Mouse (Mus musculus) liver, postnatal 0 days (tissue): Measurements from ENCODE around the gene Tefm. TPM values are rescaled to one million over a fixed set of nuclear protein-coding genes. Genes with fewer than 3 reads are reported as not detected.
"Not testable (repeated sequence)": the region's sequence is repeated elsewhere in the genome, so short reads cannot be mapped to it uniquely, and the experiment has no call there.

Source experiments
- ATAC-seq: fragments of 200-750 bp; cut with Nextera tagmentation; 2 replicates; pipeline ENCODE4 v1.8.0; 2017; ENCODE audit warnings: mild to moderate bottlenecking, moderate library complexity
- DNase-seq: peaks from one replicate; pipeline ENCODE4 v3.0.0-alpha.2; 2016
- H3K27ac ChIP-seq: fragments of 300-500 bp; sonication (generic); 2 replicates; pipeline ENCODE4 v1.5.1; 2014; ENCODE audit warnings: antibody characterized with exemption, moderate library complexity, mild to moderate bottlenecking, low read depth
- H3K27me3 ChIP-seq: fragments of 300-500 bp; sonication (generic); 2 replicates; pipeline ENCODE4 v1.6.1; 2014; ENCODE audit warnings: low read length, control low read depth, mixed read lengths; ENCODE audit not compliant: insufficient read depth
- H3K36me3 ChIP-seq: fragments of 300-500 bp; sonication (generic); replicated peaks from 2 replicates; pipeline ENCODE4 v1.6.1; 2014; ENCODE audit warnings: mild to moderate bottlenecking, control low read depth, low read length, moderate library complexity, mixed read lengths; ENCODE audit not compliant: insufficient read depth
- H3K4me1 ChIP-seq: fragments of 300-500 bp; sonication (generic); 2 replicates; pipeline ENCODE4 v1.6.1; 2014; ENCODE audit warnings: antibody characterized with exemption, mild to moderate bottlenecking, control low read depth; ENCODE audit not compliant: insufficient read depth
- H3K4me2 ChIP-seq: fragments of 300-500 bp; sonication (generic); 2 replicates; pipeline ENCODE4 v1.6.1; 2014; ENCODE audit warnings: low read depth, mild to moderate bottlenecking, low read length, moderate library complexity, mixed read lengths
- H3K4me3 ChIP-seq: fragments of 300-500 bp; sonication (generic); 2 replicates; pipeline ENCODE4 v1.5.1; 2014; ENCODE audit warnings: low read depth, low read length
- H3K9ac ChIP-seq: fragments of 300-500 bp; sonication (generic); replicated peaks from 2 replicates; pipeline ENCODE4 v1.6.1; 2014; ENCODE audit warnings: mild to moderate bottlenecking, moderate library complexity
- H3K9me3 ChIP-seq: fragments of 300-500 bp; sonication (generic); 2 replicates; pipeline ENCODE4 v1.6.1; 2016; ENCODE audit warnings: mild to moderate bottlenecking, control low read depth, low read length, mixed read lengths
- CTCF ChIP-seq: sonication (generic); IDR thresholded peaks from 2 replicates; pipeline ENCODE4 v1.5.1; 2016; ENCODE audit warnings: antibody characterized with exemption, low read depth
- EP300 ChIP-seq: IDR thresholded peaks from 2 replicates; pipeline ENCODE4 v1.6.1; 2016; ENCODE audit warnings: antibody characterized with exemption, low read depth, mild to moderate bottlenecking
- WGBS: fragments of 180-500 bp; shearing (Covaris S2); extraction: QIAGEN DNeasy Blood & Tissue Kit; methylation state at CpG from one replicate; pipeline ENCODE4 v1.1.7; 2014; ENCODE audit not compliant: insufficient replicate concordance; 5-methylcytosine and 5-hydroxymethylcytosine counted together
- polyA plus RNA-seq: library from polyadenylated mRNA; unstranded; fragments of >200 nt; fragmentation: Nextera tagmentation; extraction: Ambion mirVana; gene quantifications from 2 replicates; pipeline ENCODE4 v1.2.1, GENCODE M21; 2015

Tefm gene
- polyA plus RNA-seq, 1 experiment from 2014 or later: 17.1 TPM

- not testable (repeated sequence) for H3K36me3 ChIP-seq
- 40% methylated on average over 11 of the region's 12 CpGs for WGBS
Measured at GRCm38 (mm10) chr11:80183054-80183704, 41.2 kb upstream of the Tefm start.

GRCm38 (mm10) chr11:80181021-80181749, 39.2 kb upstream of the Tefm start:
- DNase-seq (no peak), ATAC-seq (no peak)
- H3K27ac ChIP-seq: no peak overlapping the region

More at GRCm38 (mm10) chr11:80183054-80183704, 41.2 kb upstream of the Tefm start:
- Histone ChIP-seq H3K4me2 (peak overlapping the region; percentile 81), H3K9ac (peak overlapping the region; percentile 98), H3K27ac (peak overlapping the region; percentile 94), H3K4me3 (peak overlapping the region; percentile 95)
- H3K4me1 ChIP-seq, H3K27me3 ChIP-seq, DNase-seq, H3K9me3 ChIP-seq: not testable (repeated sequence)
- TF ChIP-seq CTCF: peak; percentile 49
- peak; percentile 73 for ATAC-seq

GRCm38 (mm10) chr11:80178316-80178715, 36.3 kb upstream of the Tefm start:
- no peak for DNase-seq
- 81% methylated on average over 8 of the region's 8 CpGs for WGBS
- Histone ChIP-seq H3K27ac (no peak overlapping the region), H3K9ac (no peak overlapping the region), H3K9me3 (no peaks in the 10 kb centered on the region), H3K4me3 (no peak overlapping the region), H3K4me2 (no peak overlapping the region), H3K4me1 (peaks cover 4% of the 10 kb centered on the region), H3K27me3 (no peaks in the 10 kb centered on the region), H3K36me3 (0 out of 2 replicates have a peak, but pooled peaks cover 3% of the 10 kb centered on the region)
- TF ChIP-seq EP300: no peak
- no peak for ATAC-seq

More at GRCm38 (mm10) chr11:80181021-80181749, 39.2 kb upstream of the Tefm start:
- Histone ChIP-seq H3K9me3 (no peaks in the 10 kb centered on the region), H3K27me3 (no peaks in the 10 kb centered on the region), H3K36me3 (0 out of 2 replicates have a peak, but pooled peaks cover 3% of the 10 kb centered on the region), H3K9ac (no peak overlapping the region), H3K4me2 (no peak overlapping the region), H3K4me1 (no peaks in the 10 kb centered on the region), H3K4me3 (no peak overlapping the region)
- 68% methylated on average over 5 of the region's 5 CpGs for WGBS
- TF ChIP-seq CTCF (peak; percentile 23; the same call in 1 of the 2 replicates), EP300 (no peak)

GRCm38 (mm10) chr11:80176911-80177895, 35.2 kb upstream of the Tefm start:
- H3K9ac ChIP-seq: no peak overlapping the region
- no peaks in the 10 kb centered on the region for H3K9me3 ChIP-seq
- WGBS: 58% methylated on average over 11 of the region's 11 CpGs
- peaks cover 11% of the 10 kb centered on the region for H3K4me1 ChIP-seq
- no peak overlapping the region for H3K4me3 ChIP-seq
- H3K27me3 ChIP-seq: no peaks in the 10 kb centered on the region
- H3K36me3 ChIP-seq: 0 out of 2 replicates have a peak, but pooled peaks cover 3% of the 10 kb centered on the region
- H3K4me2 ChIP-seq: no peak overlapping the region
- TF ChIP-seq CTCF: no peak
- no peak for TF ChIP-seq EP300
- peak overlapping the region; percentile 57; the same call in 1 of the 2 replicates for H3K27ac ChIP-seq
- ATAC-seq (no peak), DNase-seq (no peak)

GRCm38 (mm10) chr11:80173963-80174670, 32.1 kb upstream of the Tefm start:
- no peaks in the 10 kb centered on the region for H3K9me3 ChIP-seq
- no peak overlapping the region for H3K4me2 ChIP-seq
- peaks cover 19% of the 10 kb centered on the region for H3K4me1 ChIP-seq
- WGBS: 51% methylated on average over 11 of the region's 11 CpGs
- DNase-seq (peak; percentile 54), ATAC-seq (peak; percentile 51)
- no peak overlapping the region for H3K4me3 ChIP-seq
- H3K27ac ChIP-seq: peak overlapping the region; percentile 46; the same call in 1 of the 2 replicates
- H3K36me3 ChIP-seq: 0 out of 2 replicates have a peak, but pooled peaks cover 3% of the 10 kb centered on the region
- TF ChIP-seq CTCF (no peak), EP300 (no peak)
- H3K27me3 ChIP-seq: no peaks in the 10 kb centered on the region
- no peak overlapping the region for H3K9ac ChIP-seq
